Mouse (Mus musculus) megakaryocyte, embryonic 14.5 days (primary cell): ENCODE results near the gene Limk2.

ENCODE experiments used
- FLI1 ChIP-seq: IDR thresholded peaks from 2 replicates; pipeline ENCODE4 v1.6.1; 2012; ENCODE audit warnings: low read length, inconsistent platforms, mixed read lengths
- GATA1 ChIP-seq: IDR thresholded peaks from 3 replicates; pipeline ENCODE4 v1.6.1; 2012; ENCODE audit warnings: mixed read lengths, low read length, inconsistent platforms, borderline replicate concordance

DNA sequence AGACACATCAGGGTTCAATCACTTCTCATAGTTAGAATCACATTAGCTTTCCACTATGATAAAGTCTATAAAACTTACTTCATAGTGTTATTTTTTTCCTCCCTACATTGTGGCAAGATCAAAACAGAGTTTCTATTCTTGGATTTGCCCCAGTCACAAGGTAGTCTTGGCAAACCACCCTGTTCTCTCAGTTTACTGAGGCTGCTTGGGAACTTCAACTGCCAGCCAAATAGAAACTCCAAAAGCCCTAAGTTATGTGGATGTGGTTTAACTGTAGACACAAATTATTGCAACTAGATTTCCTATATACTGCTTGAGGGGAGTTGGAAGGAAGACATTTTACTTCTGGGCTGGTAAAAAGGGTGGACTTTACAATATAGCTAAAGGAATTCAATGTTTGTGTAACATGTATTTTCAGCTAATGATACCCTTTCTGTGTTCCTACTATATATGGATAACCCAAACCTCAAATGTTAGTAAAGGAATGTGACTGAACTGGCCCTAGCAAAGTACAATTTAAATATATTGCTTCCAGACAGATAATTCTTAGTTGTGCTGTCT lies 79.0 kb downstream of the Limk2 start, which contains the start of gene Pik3ip1:
- TF ChIP-seq GATA1 (no peak), FLI1 (no peak)
